Mouse (Mus musculus): ENCODE results near the gene Bahcc1.

DNA sequence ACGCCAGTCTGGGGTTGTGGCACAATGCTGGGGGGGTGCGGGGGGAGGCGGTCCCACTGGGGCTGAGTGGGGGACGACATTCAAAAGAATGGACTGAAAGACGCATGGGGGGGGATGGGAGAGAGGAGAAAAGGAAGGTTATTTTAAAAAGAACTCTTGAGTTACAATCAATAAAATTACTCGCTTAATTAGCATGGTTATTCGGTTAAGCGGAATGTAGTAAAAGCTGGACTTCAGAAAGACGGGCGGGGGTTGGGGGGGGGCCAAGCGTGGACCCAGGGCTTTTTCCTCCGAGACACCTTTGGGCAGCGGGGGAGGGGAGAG lies 3.3 kb downstream of the Bahcc1 start:
- TF ChIP-seq CTCF (conservative IDR thresholded peaks at IDR 0.05; ENCODE audit: low read length), result no peak
- TF ChIP-seq NANOG (IDR thresholded peaks at IDR 0.05; ENCODE audit: borderline replicate concordance, low read length), result no peak
- TF ChIP-seq POU5F1 (IDR thresholded peaks at IDR 0.05; ENCODE audit: borderline replicate concordance, low read length), result no peak

All from E14TG2a.4 (cell line).